Mouse (Mus musculus) 416B (cell line): Measurements from ENCODE around the gene Calcrl.

Experiments
- DNase-seq: peaks from one replicate; pipeline ENCODE4 v3.0.0; 2011; ENCODE audit warnings: low read depth

Gene Calcrl

GRCm38 (mm10) chr2:84316185-84316805 is 108.9 kb downstream of the Calcrl start:
- peak; percentile 56 for DNase-seq

- no peak for DNase-seq
Measured at GRCm38 (mm10) chr2:84296517-84296916, 128.7 kb downstream of the Calcrl start.

GRCm38 (mm10) chr2:84295068-84295467 is 130.1 kb downstream of the Calcrl start:
- DNase-seq = peak; percentile 17

GRCm38 (mm10) chr2:84294611-84295010 is 130.6 kb downstream of the Calcrl start:
- DNase-seq = no peak

- DNase-seq = peak; percentile 66
Measured at GRCm38 (mm10) chr2:84292351-84293000, 132.7 kb downstream of the Calcrl start.

- DNase-seq = no peak
Measured at GRCm38 (mm10) chr2:84288940-84289557, 136.2 kb downstream of the Calcrl start.
